Mouse (Mus musculus) liver, postnatal 0 days (tissue): ENCODE measurements around the gene Rftn2. TPM values are rescaled to one million over a fixed set of nuclear protein-coding genes. Genes with fewer than 3 reads are reported as not detected.

ENCODE experiments used
- ATAC-seq: fragments of 200-750 bp; cut with Nextera tagmentation; 2 replicates; pipeline ENCODE4 v1.8.0; 2017; ENCODE audit warnings: mild to moderate bottlenecking, moderate library complexity
- DNase-seq: peaks from one replicate; pipeline ENCODE4 v3.0.0-alpha.2; 2016
- H3K27ac ChIP-seq: fragments of 300-500 bp; sonication (generic); 2 replicates; pipeline ENCODE4 v1.5.1; 2014; ENCODE audit warnings: antibody characterized with exemption, moderate library complexity, mild to moderate bottlenecking, low read depth
- H3K27me3 ChIP-seq: fragments of 300-500 bp; sonication (generic); 2 replicates; pipeline ENCODE4 v1.6.1; 2014; ENCODE audit warnings: low read length, control low read depth, mixed read lengths; ENCODE audit not compliant: insufficient read depth
- H3K36me3 ChIP-seq: fragments of 300-500 bp; sonication (generic); replicated peaks from 2 replicates; pipeline ENCODE4 v1.6.1; 2014; ENCODE audit warnings: mild to moderate bottlenecking, control low read depth, low read length, moderate library complexity, mixed read lengths; ENCODE audit not compliant: insufficient read depth
- H3K4me1 ChIP-seq: fragments of 300-500 bp; sonication (generic); 2 replicates; pipeline ENCODE4 v1.6.1; 2014; ENCODE audit warnings: antibody characterized with exemption, mild to moderate bottlenecking, control low read depth; ENCODE audit not compliant: insufficient read depth
- H3K4me2 ChIP-seq: fragments of 300-500 bp; sonication (generic); 2 replicates; pipeline ENCODE4 v1.6.1; 2014; ENCODE audit warnings: low read depth, mild to moderate bottlenecking, low read length, moderate library complexity, mixed read lengths
- H3K4me3 ChIP-seq: fragments of 300-500 bp; sonication (generic); 2 replicates; pipeline ENCODE4 v1.5.1; 2014; ENCODE audit warnings: low read depth, low read length
- H3K9ac ChIP-seq: fragments of 300-500 bp; sonication (generic); replicated peaks from 2 replicates; pipeline ENCODE4 v1.6.1; 2014; ENCODE audit warnings: mild to moderate bottlenecking, moderate library complexity
- H3K9me3 ChIP-seq: fragments of 300-500 bp; sonication (generic); 2 replicates; pipeline ENCODE4 v1.6.1; 2016; ENCODE audit warnings: mild to moderate bottlenecking, control low read depth, low read length, mixed read lengths
- CTCF ChIP-seq: sonication (generic); IDR thresholded peaks from 2 replicates; pipeline ENCODE4 v1.5.1; 2016; ENCODE audit warnings: antibody characterized with exemption, low read depth
- EP300 ChIP-seq: IDR thresholded peaks from 2 replicates; pipeline ENCODE4 v1.6.1; 2016; ENCODE audit warnings: antibody characterized with exemption, low read depth, mild to moderate bottlenecking
- WGBS: fragments of 180-500 bp; shearing (Covaris S2); extraction: QIAGEN DNeasy Blood & Tissue Kit; methylation state at CpG from one replicate; pipeline ENCODE4 v1.1.7; 2014; ENCODE audit not compliant: insufficient replicate concordance; 5-methylcytosine and 5-hydroxymethylcytosine counted together
- polyA plus RNA-seq: library from polyadenylated mRNA; unstranded; fragments of >200 nt; fragmentation: Nextera tagmentation; extraction: Ambion mirVana; gene quantifications from 2 replicates; pipeline ENCODE4 v1.2.1, GENCODE M21; 2015

Gene Rftn2
- 0.41 and 0.52 TPM in 2 replicates for polyA plus RNA-seq

GRCm38 (mm10) chr1:55226011-55226857, at the start of gene Rftn2:
TSS of gene Rftn2 (minus strand) at chr1:55226782.
- no peak for DNase-seq

GRCm38 (mm10) chr1:55265447-55265846, 38.9 kb upstream of the Rftn2 start:
- TF ChIP-seq EP300 (no peak), CTCF (peak; percentile 36; the same call in 1 of the 2 replicates)
- ATAC-seq, result no peak
- WGBS, result 63% methylated on average over 2 of the region's 2 CpGs

More at GRCm38 (mm10) chr1:55226011-55226857, at the start of gene Rftn2:
- Histone ChIP-seq H3K4me1 (no peaks in the 10 kb centered on the region), H3K9me3 (no peaks in the 10 kb centered on the region), H3K9ac (peak within 1 kb of the TSS; percentile 39), H3K36me3 (no peaks in the 10 kb centered on the region), H3K4me3 (peak within 1 kb of the TSS; percentile 38), H3K27me3 (peaks cover 7% of the 10 kb centered on the region; the same call in 1 of the 2 replicates), H3K4me2 (peak within 1 kb of the TSS; percentile 65), H3K27ac (no peak within 1 kb of the TSS)
- TF ChIP-seq CTCF, result no peak
- no peak for TF ChIP-seq EP300
- 6% methylated on average over 26 of the region's 26 CpGs for WGBS
- no peak for ATAC-seq

GRCm38 (mm10) chr1:55264385-55264784, 37.8 kb upstream of the Rftn2 start:
- ATAC-seq, result no peak
- H3K4me2 ChIP-seq, result no peak overlapping the region
- no peaks in the 10 kb centered on the region for H3K36me3 ChIP-seq
- 22% methylated on average over 2 of the region's 2 CpGs for WGBS
- no peak overlapping the region for H3K4me3 ChIP-seq
- no peak for DNase-seq
- no peak overlapping the region for H3K9ac ChIP-seq
- H3K4me1 ChIP-seq, result no peaks in the 10 kb centered on the region
- no peaks in the 10 kb centered on the region for H3K9me3 ChIP-seq
- no peak overlapping the region for H3K27ac ChIP-seq
- TF ChIP-seq EP300, result no peak
- TF ChIP-seq CTCF, result no peak
- no peaks in the 10 kb centered on the region for H3K27me3 ChIP-seq

More at GRCm38 (mm10) chr1:55265447-55265846, 38.9 kb upstream of the Rftn2 start:
- no peaks in the 10 kb centered on the region for H3K4me1 ChIP-seq
- no peak for DNase-seq
- H3K36me3 ChIP-seq, result no peaks in the 10 kb centered on the region
- H3K27ac ChIP-seq, result no peak overlapping the region
- H3K9me3 ChIP-seq, result no peaks in the 10 kb centered on the region
- no peaks in the 10 kb centered on the region for H3K27me3 ChIP-seq
- no peak overlapping the region for H3K4me2 ChIP-seq
- H3K9ac ChIP-seq, result no peak overlapping the region
- H3K4me3 ChIP-seq, result no peak overlapping the region

- no peak for DNase-seq
- 0 out of 2 replicates have a peak, but pooled peaks cover 2% of the 10 kb centered on the region for H3K36me3 ChIP-seq
- H3K9ac ChIP-seq, result no peak overlapping the region
- H3K4me1 ChIP-seq, result no peaks in the 10 kb centered on the region
- H3K9me3 ChIP-seq, result no peaks in the 10 kb centered on the region
- no peak overlapping the region for H3K4me2 ChIP-seq
- WGBS, result 70% methylated on average over 2 of the region's 2 CpGs
- H3K4me3 ChIP-seq, result no peak overlapping the region
- no peak overlapping the region for H3K27ac ChIP-seq
- no peaks in the 10 kb centered on the region for H3K27me3 ChIP-seq
- no peak for ATAC-seq
- no peak for TF ChIP-seq EP300
- no peak for TF ChIP-seq CTCF
Observed at GRCm38 (mm10) chr1:55246374-55246773, 19.8 kb upstream of the Rftn2 start.

GRCm38 (mm10) chr1:55239237-55239636, 12.7 kb upstream of the Rftn2 start:
- Histone ChIP-seq H3K4me1 (peaks cover 17% of the 10 kb centered on the region), H3K4me2 (peak overlapping the region; percentile 100)

GRCm38 (mm10) chr1:55238496-55238895, 11.9 kb upstream of the Rftn2 start:
- no peaks in the 10 kb centered on the region for H3K27me3 ChIP-seq
- 24% methylated on average over 13 of the region's 13 CpGs for WGBS
- no peak for ATAC-seq
- TF ChIP-seq CTCF (no peak), EP300 (no peak)
- peak overlapping the region; percentile 81 for H3K9ac ChIP-seq
- no peak for DNase-seq
- H3K36me3 ChIP-seq, result 0 out of 2 replicates have a peak, but pooled peaks cover 2% of the 10 kb centered on the region
- H3K4me3 ChIP-seq, result peak overlapping the region; percentile 85
- H3K9me3 ChIP-seq, result no peaks in the 10 kb centered on the region
- H3K4me1 ChIP-seq, result peaks cover 17% of the 10 kb centered on the region
- peak overlapping the region; percentile 100 for H3K4me2 ChIP-seq
- no peak overlapping the region for H3K27ac ChIP-seq

More at GRCm38 (mm10) chr1:55239237-55239636, 12.7 kb upstream of the Rftn2 start:
- no peak for ATAC-seq
- no peak for TF ChIP-seq EP300
- TF ChIP-seq CTCF, result peak; percentile 88
- Histone ChIP-seq H3K36me3 (0 out of 2 replicates have a peak, but pooled peaks cover 2% of the 10 kb centered on the region), H3K27ac (no peak overlapping the region), H3K9ac (no peak overlapping the region), H3K4me3 (peak overlapping the region; percentile 85), H3K27me3 (no peaks in the 10 kb centered on the region), H3K9me3 (no peaks in the 10 kb centered on the region)
- 2% methylated on average over 1 of the region's 1 CpGs for WGBS
- peak; percentile 38 for DNase-seq
